Mouse (Mus musculus) kidney, adult 2 months (tissue): Measurements from ENCODE around the gene Hcrtr1. TPM values are rescaled to one million over a fixed set of nuclear protein-coding genes. Genes with fewer than 3 reads are reported as not detected.
A peak's percentile ranks its signal among the peaks of the same experiment; 100 is the strongest.

Source experiments
- DNase-seq: peaks from one replicate; pipeline ENCODE4 v3.0.0; 2021
- H3K27ac ChIP-seq: fragments of 200-500 bp; 2 replicates; pipeline ENCODE4 v1.5.1; 2012; ENCODE audit warnings: low read depth, low read length, control low read depth, inconsistent platforms; ENCODE audit not compliant: insufficient read depth
- H3K27me3 ChIP-seq: fragments of 200-500 bp; replicated peaks from 2 replicates; pipeline ENCODE4 v1.6.1; 2012; ENCODE audit warnings: mild to moderate bottlenecking, moderate library complexity, low read length, inconsistent platforms; ENCODE audit not compliant: control insufficient read depth, insufficient read depth
- H3K36me3 ChIP-seq: fragments of 200-500 bp; 2 replicates; pipeline ENCODE4 v1.6.1; 2012; ENCODE audit warnings: mild to moderate bottlenecking, moderate library complexity, low read length, inconsistent platforms; ENCODE audit not compliant: control insufficient read depth, insufficient read depth
- H3K4me1 ChIP-seq: fragments of 200-500 bp; 2 replicates; pipeline ENCODE4 v1.6.1; 2011; ENCODE audit warnings: low read length; ENCODE audit not compliant: control insufficient read depth, insufficient read depth
- H3K4me3 ChIP-seq: fragments of 200-500 bp; 2 replicates; pipeline ENCODE4 v1.5.1; 2011; ENCODE audit warnings: mild to moderate bottlenecking, low read depth, low read length, control low read depth; ENCODE audit not compliant: insufficient read depth
- CTCF ChIP-seq: fragments of 200-500 bp; conservative IDR thresholded peaks from 2 replicates; pipeline ENCODE4 v1.5.1; 2011; ENCODE audit warnings: low read depth, mild to moderate bottlenecking, control low read depth, low read length, moderate library complexity, mixed read lengths; ENCODE audit not compliant: insufficient read depth, insufficient read length
- POLR2A ChIP-seq: fragments of 200-500 bp; IDR thresholded peaks from one replicate; pipeline ENCODE4 v1.6.1; 2011; ENCODE audit warnings: low read depth, low read length, control low read depth
- WGBS: fragments of 180-500 bp; shearing (Covaris S2); methylation state at CpG from one replicate; pipeline ENCODE4 v1.1.7; 2018; 5-methylcytosine and 5-hydroxymethylcytosine counted together
- polyA plus RNA-seq: library from polyadenylated mRNA; depleted of rRNA; stranded (reverse); fragments of >200 nt; gene quantifications from 2 replicates; pipeline ENCODE4 v1.2.3, GENCODE M21; 2012

Hcrtr1 gene
- polyA plus RNA-seq, 1 experiment = 0.56 TPM

GRCm38 (mm10) chr4:130167814-130168213 is 28.7 kb upstream of the Hcrtr1 start:
- Histone ChIP-seq H3K27me3 (no peaks in the 10 kb centered on the region), H3K4me3 (no peak overlapping the region), H3K36me3 (no peaks in the 10 kb centered on the region), H3K27ac (peak overlapping the region; percentile 67), H3K4me1 (peaks cover 57% of the 10 kb centered on the region)
- DNase-seq = no peak
- 27% methylated on average over 9 of the region's 9 CpGs for WGBS
- TF ChIP-seq CTCF (no peak), POLR2A (no peak)

GRCm38 (mm10) chr4:130167321-130167720 is 28.2 kb upstream of the Hcrtr1 start:
- WGBS = 82% methylated on average over 22 of the region's 22 CpGs
- H3K27ac ChIP-seq = peak overlapping the region; percentile 67
- H3K4me1 ChIP-seq = peaks cover 55% of the 10 kb centered on the region
- DNase-seq = no peak
- TF ChIP-seq CTCF = no peak
- TF ChIP-seq POLR2A = no peak
- no peaks in the 10 kb centered on the region for H3K27me3 ChIP-seq
- no peak overlapping the region for H3K4me3 ChIP-seq
- no peaks in the 10 kb centered on the region for H3K36me3 ChIP-seq

DNA sequence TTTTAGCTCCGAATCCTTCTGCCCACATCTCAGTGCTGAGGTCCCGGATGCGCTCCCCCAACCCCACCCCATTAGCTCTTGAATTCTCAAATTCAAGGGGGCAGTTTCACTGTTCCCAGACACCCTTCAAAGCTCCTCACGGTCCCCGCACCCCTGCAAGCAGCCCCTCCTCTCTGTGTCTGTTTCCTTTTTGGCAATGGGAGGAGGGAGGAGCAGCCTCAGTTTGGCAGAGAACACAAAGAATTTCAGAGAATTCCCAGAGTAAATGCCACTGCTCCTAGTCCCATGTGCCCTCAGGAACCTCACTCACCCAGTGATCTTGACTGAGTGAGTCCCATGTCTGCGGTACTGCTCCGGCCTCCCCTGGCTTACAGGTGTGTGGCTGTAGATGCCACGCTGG is 27.4 kb upstream of the Hcrtr1 start:
- no peak for TF ChIP-seq POLR2A
- no peak for TF ChIP-seq CTCF
- H3K36me3 ChIP-seq = no peaks in the 10 kb centered on the region
- peak overlapping the region; percentile 33 for H3K27ac ChIP-seq
- no peaks in the 10 kb centered on the region for H3K27me3 ChIP-seq
- H3K4me3 ChIP-seq = no peak overlapping the region
- WGBS = 68% methylated on average over 8 of the region's 8 CpGs
- H3K4me1 ChIP-seq = peaks cover 48% of the 10 kb centered on the region
- DNase-seq = peak; percentile 62

DNA sequence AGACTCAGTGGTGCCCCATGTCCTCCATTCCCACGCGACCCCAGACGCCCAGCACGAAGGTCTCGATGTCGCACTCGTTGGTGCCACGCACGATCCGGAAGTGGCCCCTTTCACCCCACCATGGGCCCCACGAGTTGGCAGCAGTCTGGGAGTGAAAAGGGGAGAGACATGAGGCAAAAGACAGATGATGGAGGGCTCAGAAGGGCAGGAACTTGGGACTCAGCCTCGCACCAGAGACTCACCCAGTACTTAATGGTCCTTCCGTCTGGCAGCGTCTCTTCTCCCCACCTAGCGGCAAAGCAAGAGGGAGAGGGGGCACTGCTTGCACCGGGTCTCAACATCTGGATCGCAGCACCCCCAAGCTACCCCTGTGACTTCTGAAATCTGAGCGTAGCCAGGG is 26.9 kb upstream of the Hcrtr1 start:
- no peak for TF ChIP-seq POLR2A
- no peak for TF ChIP-seq CTCF
- no peak overlapping the region; the same call in 1 of the 2 replicates for H3K27ac ChIP-seq
- H3K4me1 ChIP-seq = peaks cover 47% of the 10 kb centered on the region
- no peak for DNase-seq
- no peak overlapping the region for H3K4me3 ChIP-seq
- WGBS = 88% methylated on average over 18 of the region's 18 CpGs
- H3K27me3 ChIP-seq = no peaks in the 10 kb centered on the region
- no peaks in the 10 kb centered on the region for H3K36me3 ChIP-seq

DNA sequence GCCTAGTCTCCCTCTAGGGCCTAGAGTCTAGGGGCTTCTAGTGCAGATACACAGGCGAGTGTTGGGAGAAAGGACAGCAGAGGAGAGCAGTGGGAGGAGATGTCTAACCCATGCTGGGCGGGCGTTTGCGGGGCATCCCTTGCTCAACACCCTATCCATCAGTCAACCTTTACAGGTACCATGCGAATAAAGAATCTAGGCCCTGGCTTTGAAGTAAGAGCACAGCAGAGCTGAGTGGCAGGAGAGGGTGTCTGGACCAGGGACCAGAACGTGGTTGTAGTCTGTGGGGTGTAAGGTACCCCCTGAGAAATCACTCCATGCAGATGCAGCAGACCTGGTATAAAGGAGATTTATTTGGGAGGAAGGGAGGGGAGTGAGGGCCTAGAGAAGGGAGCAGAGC is 25.0 kb upstream of the Hcrtr1 start:
- Histone ChIP-seq H3K27ac (peak overlapping the region; percentile 62), H3K36me3 (no peaks in the 10 kb centered on the region), H3K4me1 (peaks cover 33% of the 10 kb centered on the region), H3K27me3 (no peaks in the 10 kb centered on the region), H3K4me3 (no peak overlapping the region)
- TF ChIP-seq CTCF (no peak), POLR2A (no peak)
- WGBS = 96% methylated on average over 6 of the region's 6 CpGs
- DNase-seq = no peak

DNA sequence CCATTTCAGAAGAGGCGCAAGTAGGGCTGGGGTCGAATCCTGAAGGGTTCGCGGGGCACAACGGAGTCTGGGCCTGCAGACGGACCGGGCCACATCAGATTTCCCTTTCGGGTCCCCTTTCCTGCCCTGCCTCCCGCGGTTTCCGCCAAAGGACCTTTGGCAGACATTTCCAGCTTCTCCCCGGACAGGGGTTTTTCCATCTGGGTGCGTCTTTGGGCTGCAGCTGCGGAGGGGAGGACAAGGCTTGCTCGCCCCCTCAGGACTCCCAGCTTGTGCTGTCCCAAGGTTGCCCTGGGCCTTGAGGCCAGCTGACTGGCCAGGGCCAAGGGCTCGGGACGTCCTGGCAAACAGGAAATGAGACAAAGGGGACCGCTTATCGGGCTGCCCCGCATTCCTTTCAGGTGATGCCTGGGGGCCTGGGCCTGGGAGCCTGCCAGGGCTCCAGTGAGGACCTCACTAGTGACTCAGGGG is 24.3 kb upstream of the Hcrtr1 start:
- Histone ChIP-seq H3K27me3 (no peaks in the 10 kb centered on the region), H3K27ac (peak overlapping the region; percentile 62)

GRCm38 (mm10) chr4:130161349-130161748 is 22.2 kb upstream of the Hcrtr1 start:
- no peaks in the 10 kb centered on the region for H3K27me3 ChIP-seq
- 65% methylated on average over 4 of the region's 4 CpGs for WGBS
- no peak for TF ChIP-seq POLR2A
- TF ChIP-seq CTCF = no peak

More for the DNA sequence above, 24.3 kb upstream of the Hcrtr1 start:
- no peaks in the 10 kb centered on the region for H3K36me3 ChIP-seq
- peaks cover 26% of the 10 kb centered on the region for H3K4me1 ChIP-seq
- WGBS = 14% methylated on average over 20 of the region's 20 CpGs
- DNase-seq = peak; percentile 74
- peak overlapping the region; percentile 19; the same call in 1 of the 2 replicates for H3K4me3 ChIP-seq
- TF ChIP-seq POLR2A (no peak), CTCF (no peak)

More at GRCm38 (mm10) chr4:130161349-130161748, 22.2 kb upstream of the Hcrtr1 start:
- no peaks in the 10 kb centered on the region for H3K36me3 ChIP-seq
- H3K4me3 ChIP-seq = no peak overlapping the region
- no peak overlapping the region for H3K27ac ChIP-seq
- H3K4me1 ChIP-seq = peaks cover 14% of the 10 kb centered on the region; the same call in 1 of the 2 replicates
- DNase-seq = no peak
